Mouse (Mus musculus): ENCODE results near the gene Mettl27. TPM values are rescaled to one million over a fixed set of nuclear protein-coding genes. Genes with fewer than 3 reads are reported as not detected.
"Not testable (repeated sequence)": the region's sequence is repeated elsewhere in the genome, so short reads cannot be mapped to it uniquely, and the experiment has no call there.

Mettl27 gene
- total RNA-seq, 2 experiments from 2014 or later = 4.2 to 4.6 TPM

DNA sequence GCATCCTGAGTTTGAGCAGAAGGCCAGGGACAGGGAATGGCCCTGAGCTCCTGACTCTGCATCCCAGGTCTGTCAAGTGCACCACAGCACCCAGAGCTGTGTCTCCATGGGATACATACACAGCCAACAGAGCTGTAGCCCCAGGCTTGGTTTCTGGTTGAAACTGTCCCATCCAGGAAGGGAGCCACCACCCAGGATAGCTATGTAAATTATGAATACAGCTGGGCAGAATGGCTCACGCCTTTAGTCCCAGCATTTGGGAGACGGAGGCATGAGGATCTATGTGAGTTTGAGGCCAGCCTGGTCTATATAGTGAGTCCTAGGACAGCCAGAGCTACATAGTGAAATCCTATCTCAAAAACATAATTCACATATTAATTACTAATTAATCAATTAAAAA is 2.2 kb upstream of the Mettl27 start:
- intact Hi-C loops (cut with DNase I) = no loop called here
- DNase-seq = no peak
- no peak for TF ChIP-seq CTCF (IDR thresholded peaks at IDR 0.05)
- Histone ChIP-seq H3K4me3 (no peak overlapping the region), H3K27ac (no peak overlapping the region)

DNA sequence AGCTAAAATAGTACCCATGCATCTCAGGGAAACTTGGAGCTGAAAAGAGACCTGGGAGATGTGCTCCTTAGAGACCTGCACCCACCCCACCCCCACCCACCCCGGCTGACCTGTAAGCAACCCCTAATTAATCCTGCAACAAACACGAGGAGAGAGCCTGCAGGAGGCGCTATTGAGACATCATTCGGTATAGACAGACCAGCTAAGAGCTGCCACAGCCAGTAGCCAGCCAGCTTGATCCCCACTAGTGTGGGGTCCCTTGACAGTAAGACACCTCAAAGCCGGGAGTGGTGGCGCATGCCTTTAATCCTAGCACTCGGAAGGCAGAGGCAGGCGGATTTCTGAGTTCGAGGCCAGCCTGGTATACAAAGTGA is 722 bp downstream of the Mettl27 start:
- peak overlapping the region; percentile 91 for H3K27ac ChIP-seq

DNA sequence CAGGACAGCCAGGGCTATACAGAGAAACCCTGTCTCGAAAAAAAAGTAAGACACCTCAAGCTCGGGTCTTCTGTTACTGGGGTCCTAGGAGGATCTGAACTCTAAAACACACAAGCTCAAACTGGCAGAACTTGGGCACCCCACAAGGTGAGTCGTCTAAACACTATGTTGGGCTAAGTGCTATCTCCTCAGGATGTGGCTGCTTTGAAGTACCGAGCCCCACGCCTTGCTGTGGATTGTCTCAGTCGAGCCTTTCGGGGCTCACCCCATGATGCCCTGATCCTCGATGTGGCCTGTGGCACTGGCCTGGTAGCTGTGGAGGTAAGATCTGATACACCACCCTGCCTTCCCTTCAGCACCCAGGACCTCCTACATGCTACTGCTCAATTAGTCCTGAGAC is 1.1 kb downstream of the Mettl27 start:
- DNase-seq = no peak
- Histone ChIP-seq H3K4me3 (no peak overlapping the region), H3K27ac (no peak overlapping the region)
- no peak for TF ChIP-seq CTCF (IDR thresholded peaks at IDR 0.05)
- intact Hi-C loops (cut with DNase I) = loop anchor here (1.0 kb wide), 1 partner anchor 32 kb away; no protein-coding TSS in a partner anchor

More for the DNA sequence above, 722 bp downstream of the Mettl27 start:
- peak overlapping the region; percentile 96 for H3K4me3 ChIP-seq
- intact Hi-C loops (cut with DNase I) = loop anchor here (1.0 kb wide), 1 partner anchor 32 kb away; no protein-coding TSS in a partner anchor
- TF ChIP-seq CTCF (IDR thresholded peaks at IDR 0.05) = peak; percentile 42
- DNase-seq = peak; percentile 70

DNA sequence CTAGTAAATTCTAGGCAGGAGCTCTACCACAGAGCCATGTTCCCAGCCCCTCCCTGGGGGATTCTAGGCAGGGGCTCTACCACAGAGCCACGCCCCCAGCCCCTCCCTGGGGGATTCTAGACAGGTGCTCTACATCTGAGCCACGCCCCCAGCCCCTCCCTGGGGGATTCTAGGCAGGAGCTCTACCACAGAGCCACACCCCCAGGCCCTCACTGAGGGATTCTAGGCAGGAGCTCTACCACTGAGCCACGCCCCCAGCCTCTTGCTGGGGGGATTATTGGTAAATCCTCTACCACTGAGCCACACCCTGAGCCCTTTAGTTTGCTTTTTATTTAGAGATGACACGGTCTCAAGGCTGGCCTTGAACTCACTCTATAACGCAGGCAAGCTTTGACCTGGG is 1.5 kb downstream of the Mettl27 start:
- not testable (repeated sequence) for DNase-seq
- intact Hi-C loops (cut with DNase I) = loop anchor here (1.0 kb wide), 1 partner anchor 32 kb away; no protein-coding TSS in a partner anchor

DNA sequence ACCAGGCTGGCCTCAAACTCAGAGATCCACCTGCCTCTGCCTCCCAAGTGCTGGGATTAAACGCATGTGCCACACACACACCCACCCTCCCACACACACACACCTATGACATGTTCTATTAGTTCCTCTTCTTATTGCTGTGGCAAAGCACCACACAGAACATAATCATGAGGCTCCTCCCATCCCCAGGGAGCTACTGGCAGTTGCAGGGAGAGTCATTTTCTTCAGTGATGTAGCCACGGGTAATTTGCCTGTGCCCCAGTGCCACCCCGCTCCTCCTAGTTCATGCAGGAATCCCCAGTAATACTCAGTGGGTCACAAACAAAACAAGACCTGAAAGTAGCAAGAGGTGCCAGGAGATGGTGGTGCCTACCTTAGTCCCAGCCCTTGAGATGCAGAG is 2.5 kb downstream of the Mettl27 start:
- TF ChIP-seq CTCF (IDR thresholded peaks at IDR 0.05) = no peak
- H3K4me3 ChIP-seq = no peak overlapping the region
- no peak overlapping the region for H3K27ac ChIP-seq
- intact Hi-C loops (cut with DNase I) = no loop called here
- DNase-seq = no peak

More for the DNA sequence above, 1.5 kb downstream of the Mettl27 start:
- not testable (repeated sequence) for H3K27ac ChIP-seq, H3K4me3 ChIP-seq

DNA sequence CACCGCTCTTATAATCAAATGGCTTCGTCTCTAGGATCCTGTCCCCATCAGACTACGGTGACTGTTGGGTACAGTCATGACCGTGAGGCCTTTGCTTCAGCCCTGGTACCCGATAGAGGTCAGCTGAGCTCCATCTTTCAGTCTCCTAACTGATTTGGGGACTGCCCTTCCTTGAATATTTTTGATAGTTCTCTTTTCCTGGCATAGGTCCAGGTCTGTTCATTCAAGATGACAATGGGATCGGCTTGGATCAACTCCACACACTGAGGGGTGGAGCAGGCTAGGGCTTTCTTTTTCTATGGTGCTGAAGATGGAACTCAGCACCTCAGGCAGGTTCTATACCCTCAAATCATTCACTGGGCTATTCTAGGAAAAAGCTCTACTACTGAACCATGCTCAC is 3.9 kb downstream of the Mettl27 start:
- DNase-seq = no peak
- intact Hi-C loops (cut with DNase I) = no loop called here
- Histone ChIP-seq H3K27ac (no peak overlapping the region), H3K4me3 (no peak overlapping the region)
- no peak for TF ChIP-seq CTCF (IDR thresholded peaks at IDR 0.05)

DNA sequence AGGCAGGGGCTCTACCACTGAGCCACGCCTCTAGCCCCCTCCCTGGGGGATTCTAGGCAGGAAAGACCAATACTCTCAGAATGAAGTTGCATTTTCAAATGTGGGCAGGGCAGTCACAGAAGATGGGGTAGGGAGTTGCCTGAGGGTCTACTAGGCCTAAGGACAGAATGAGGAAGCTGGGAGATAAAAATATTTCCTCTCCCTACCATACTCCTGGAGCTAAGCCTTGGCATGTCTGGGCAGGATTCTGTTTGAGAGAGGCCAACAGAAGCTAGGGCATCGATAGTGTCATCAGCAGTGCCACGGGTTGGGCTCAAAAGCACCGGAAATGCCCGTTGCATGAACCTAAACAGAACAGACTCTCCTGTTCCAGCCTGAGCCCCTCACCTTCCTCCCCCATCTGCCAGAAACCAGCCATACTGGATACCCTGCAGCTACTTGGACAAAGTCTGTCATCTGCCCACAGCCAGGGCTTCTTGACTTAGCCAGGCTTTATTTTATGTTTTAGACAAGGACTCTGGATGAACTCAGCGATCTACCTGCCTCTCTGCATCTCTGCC is 4.5 kb downstream of the Mettl27 start:
- no peak overlapping the region for H3K4me3 ChIP-seq
- H3K27ac ChIP-seq = no peak overlapping the region
- intact Hi-C loops (cut with DNase I) = no loop called here
- no peak for DNase-seq
- no peak for TF ChIP-seq CTCF (IDR thresholded peaks at IDR 0.05)

DNA sequence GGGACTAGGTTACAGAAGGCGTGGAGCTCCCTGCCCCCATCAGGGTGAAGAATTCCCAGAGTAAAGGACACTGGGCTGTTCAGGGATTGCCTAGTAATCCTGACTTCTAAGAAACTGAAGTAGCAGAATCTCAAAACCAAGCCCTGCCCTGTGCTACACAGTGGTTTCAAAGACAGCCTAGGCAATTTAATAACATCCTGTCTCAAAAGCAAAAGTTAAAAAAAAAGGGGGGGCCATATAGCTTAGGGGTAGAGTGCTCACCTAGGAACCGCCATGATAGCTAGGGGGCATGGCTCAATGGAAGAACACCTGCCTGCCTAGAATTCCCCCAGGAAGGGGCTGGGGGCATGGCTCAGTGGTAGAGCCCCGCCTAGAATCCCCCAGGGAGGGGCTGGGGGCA is 6.9 kb downstream of the Mettl27 start:
- no peak for TF ChIP-seq CTCF (IDR thresholded peaks at IDR 0.05)
- no peak for DNase-seq
- Histone ChIP-seq H3K27ac (no peak overlapping the region), H3K4me3 (no peak overlapping the region)
- intact Hi-C loops (cut with DNase I) = no loop called here

DNA sequence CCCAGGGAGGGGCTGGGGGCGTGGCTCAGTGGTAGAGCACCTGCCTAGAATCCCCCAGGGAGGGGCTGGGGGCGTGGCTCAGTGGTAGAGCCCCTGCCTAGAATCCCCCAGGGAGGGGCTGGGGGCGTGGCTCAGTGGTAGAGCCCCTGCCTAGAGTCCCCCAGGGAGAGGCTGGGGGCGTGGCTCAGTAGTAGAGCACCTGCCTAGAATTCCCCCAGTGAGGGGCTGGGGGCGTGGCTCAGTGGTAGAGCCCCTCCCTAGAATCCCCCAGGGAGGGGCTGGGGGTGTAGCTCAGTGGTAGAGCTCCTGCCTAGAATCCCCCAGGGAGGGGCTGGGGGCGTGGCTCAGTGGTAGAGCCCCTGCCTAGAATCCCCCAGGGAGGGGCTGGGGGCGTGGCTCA is 7.4 kb downstream of the Mettl27 start:
- intact Hi-C loops (cut with DNase I); H3K4me3 ChIP-seq; DNase-seq; H3K27ac ChIP-seq: not testable (repeated sequence)

DNA sequence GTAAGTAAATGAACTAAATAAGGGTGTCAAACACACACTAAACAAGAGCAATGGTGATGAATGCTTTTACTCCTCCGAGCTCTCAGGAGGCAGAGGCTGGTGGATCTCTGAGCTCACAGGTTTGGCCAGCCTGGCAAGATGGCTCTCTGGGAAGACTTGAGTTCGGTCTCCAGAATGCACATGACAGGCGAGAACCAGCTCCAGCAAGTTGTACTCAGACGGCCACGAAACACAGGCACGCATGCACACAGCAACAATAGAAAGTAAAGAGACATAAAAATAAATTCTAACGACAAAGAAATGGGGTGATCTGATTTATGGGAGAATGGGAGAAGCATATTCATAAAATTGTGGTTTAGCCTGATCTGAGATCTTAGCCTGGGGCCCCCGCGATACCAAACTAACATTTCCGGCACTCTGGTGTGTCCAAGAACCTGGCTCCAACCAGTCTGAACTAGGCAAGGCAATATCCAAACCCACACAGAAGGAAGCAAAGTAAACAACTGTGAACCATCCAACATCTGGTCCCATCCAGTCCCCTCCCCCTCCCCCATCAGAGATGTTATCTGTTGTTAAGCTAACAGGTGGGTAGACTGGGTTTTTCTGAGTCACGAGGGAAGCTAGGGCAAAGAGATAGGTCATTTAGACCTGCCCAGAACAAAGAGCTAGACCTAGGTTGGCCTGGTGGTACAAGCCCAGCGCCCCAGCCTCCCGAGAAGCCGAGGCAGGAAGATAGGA is 9.5 kb downstream of the Mettl27 start:
- DNase-seq = no peak
- Histone ChIP-seq H3K4me3 (no peak overlapping the region), H3K27ac (no peak overlapping the region)
- no peak for TF ChIP-seq CTCF (IDR thresholded peaks at IDR 0.05)
- intact Hi-C loops (cut with DNase I) = no loop called here

DNA sequence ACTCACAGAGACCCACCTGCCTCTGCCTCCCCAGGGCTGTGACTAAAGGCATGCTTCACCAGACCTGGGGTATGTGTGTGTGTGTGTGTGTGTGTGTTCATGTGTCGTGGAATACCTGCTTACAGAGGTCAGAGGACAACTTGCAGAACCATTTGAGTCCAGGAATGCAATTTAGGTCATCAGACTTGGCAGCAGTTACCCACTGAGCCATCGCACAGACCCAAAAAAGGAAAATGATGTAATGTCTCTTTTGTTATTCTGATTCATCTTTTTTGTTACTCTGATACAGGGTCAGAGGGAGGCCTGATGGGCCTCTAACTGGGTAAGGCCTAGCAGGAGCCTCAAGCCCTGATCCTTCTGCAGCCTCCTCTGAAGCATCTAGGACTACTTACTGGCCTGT is 10.6 kb downstream of the Mettl27 start:
- Histone ChIP-seq H3K4me3 (no peak overlapping the region), H3K27ac (peak overlapping the region; percentile 49)
- DNase-seq = no peak
- no peak for TF ChIP-seq CTCF (IDR thresholded peaks at IDR 0.05)
- intact Hi-C loops (cut with DNase I) = no loop called here

DNA sequence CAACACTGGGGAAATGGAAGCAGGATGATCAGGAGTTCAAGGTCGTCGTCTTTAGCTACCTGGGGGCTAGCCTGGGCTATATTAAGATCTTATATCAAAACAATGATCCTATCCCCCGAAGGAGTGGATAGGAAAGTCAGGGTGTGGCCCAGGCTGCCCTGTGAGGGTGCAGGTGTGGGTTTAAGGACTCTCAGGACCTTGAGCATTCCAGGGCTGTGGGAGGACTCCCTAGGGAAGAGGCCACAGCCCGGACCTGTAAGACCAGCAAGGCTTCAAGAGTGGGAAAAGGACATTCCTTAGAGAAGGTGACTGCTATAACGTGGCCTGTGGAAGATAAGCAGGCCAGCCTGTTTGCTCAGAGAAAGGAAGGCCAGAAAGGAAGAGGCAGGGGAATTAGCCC is 12.0 kb downstream of the Mettl27 start:
- no peak for DNase-seq
- intact Hi-C loops (cut with DNase I) = no loop called here
- H3K4me3 ChIP-seq = no peak overlapping the region
- no peak overlapping the region for H3K27ac ChIP-seq
- TF ChIP-seq CTCF (IDR thresholded peaks at IDR 0.05) = no peak

DNA sequence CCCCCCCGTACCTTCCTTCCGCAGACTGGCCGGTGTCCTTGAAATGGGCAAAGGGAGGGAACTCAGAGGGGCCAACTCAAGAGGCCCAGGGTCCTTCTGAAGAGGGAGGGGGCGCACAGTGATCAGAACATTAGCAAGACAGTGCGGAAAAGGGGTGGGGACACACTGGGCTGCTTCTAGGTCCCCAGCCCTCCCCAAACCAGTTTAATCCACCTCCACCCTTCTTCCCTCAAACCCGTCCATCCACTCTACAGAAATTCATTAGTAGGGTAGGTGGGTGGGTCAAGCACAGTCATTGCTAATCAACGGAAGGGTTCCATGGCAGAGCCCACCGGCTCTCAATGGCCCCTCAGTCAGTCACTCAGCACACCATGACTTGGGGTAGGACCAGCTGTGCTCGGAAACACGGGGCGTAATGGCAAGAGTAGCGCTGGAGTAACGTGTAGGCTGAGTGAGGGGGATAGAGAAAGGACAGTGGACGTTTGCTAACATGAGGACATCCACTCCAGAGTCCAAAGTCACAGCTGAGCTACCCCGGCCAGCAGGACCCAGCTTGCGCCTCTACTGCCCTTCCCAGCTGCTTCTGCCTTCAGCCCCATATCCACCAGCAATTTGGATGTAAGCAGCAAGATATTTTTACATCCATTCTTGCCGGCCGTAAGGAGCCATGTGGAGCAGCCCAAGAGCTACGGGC is 13.2 kb downstream of the Mettl27 start:
- Histone ChIP-seq H3K4me3 (no peak overlapping the region), H3K27ac (no peak overlapping the region)
- TF ChIP-seq CTCF (IDR thresholded peaks at IDR 0.05) = no peak
- no peak for DNase-seq
- intact Hi-C loops (cut with DNase I) = no loop called here
